ENCODE assay signal across 8 mouse cellular contexts in genomic region chr9:63650905-63651304, GRCm38 (mm10). TPM values are rescaled to one million over a fixed set of nuclear protein-coding genes. Genes with fewer than 3 reads are reported as not detected.
DNase-seq lines count a peak whose midpoint lies in the region; ATAC-seq and TF ChIP-seq lines count a peak whose summit lies in the region.

No protein-coding gene starts in this region.

- peaks cover 57% of the 10 kb centered on the region for H3K4me1 ChIP-seq in hindbrain, embryonic 13.5 days (replicated peaks)
- no peaks in the 10 kb centered on the region for H3K4me1 ChIP-seq in hindbrain, embryonic 11.5 days (replicated peaks; ENCODE audit: control insufficient read depth, insufficient read depth, low read length)
- H3K4me1 ChIP-seq in forebrain, embryonic 14.5 days (ENCODE audit: control insufficient read depth, insufficient read depth, low read length) = peaks cover 8% of the 10 kb centered on the region
- H3K4me1 ChIP-seq in limb, embryonic 10.5 days = no peaks in the 10 kb centered on the region

- TF ChIP-seq CTCF in brain, embryonic 14.5 days (IDR thresholded peaks at IDR 0.05; ENCODE audit: borderline replicate concordance, extremely low read depth, insufficient read depth, insufficient read length) = no peak

- 82% methylated on average over 14 of the region's 14 CpGs for WGBS in hindbrain, embryonic 13.5 days
- WGBS in hindbrain, embryonic 11.5 days = 91% methylated on average over 14 of the region's 14 CpGs
- 78% methylated on average over 14 of the region's 14 CpGs for WGBS in forebrain, embryonic 14.5 days
- WGBS in limb, embryonic 10.5 days = 94% methylated on average over 14 of the region's 14 CpGs

- peak overlapping the region; percentile 69 for H3K27ac ChIP-seq in hindbrain, embryonic 13.5 days
- H3K27ac ChIP-seq in hindbrain, embryonic 11.5 days (ENCODE audit: low read depth, low read length) = no peak overlapping the region
- no peak overlapping the region; the same call in 1 of the 2 replicates for H3K27ac ChIP-seq in forebrain, embryonic 14.5 days (ENCODE audit: low read depth, low read length)
- 0 out of 2 replicates have a peak overlapping the region, but pooled peaks have one; percentile 3 for H3K27ac ChIP-seq in limb, embryonic 10.5 days

- H3K4me2 ChIP-seq in hindbrain, embryonic 13.5 days = no peak overlapping the region
- no peak overlapping the region for H3K4me2 ChIP-seq in hindbrain, embryonic 11.5 days (replicated peaks; ENCODE audit: low read depth, low read length)
- no peak overlapping the region for H3K4me2 ChIP-seq in forebrain, embryonic 14.5 days (ENCODE audit: low read length)

- no peak for ATAC-seq in hindbrain, embryonic 13.5 days (ENCODE audit: low FRiP score)
- no peak for ATAC-seq in hindbrain, embryonic 11.5 days (ENCODE audit: low FRiP score)
- ATAC-seq in forebrain, embryonic 14.5 days = peak; percentile 5; the same call in 1 of the 2 replicates
- ATAC-seq in CD4-positive, CD25-positive, alpha-beta regulatory T cell, adult 4 months = no peak

- H3K4me3 ChIP-seq in hindbrain, embryonic 13.5 days = no peak overlapping the region
- no peak overlapping the region for H3K4me3 ChIP-seq in hindbrain, embryonic 11.5 days (ENCODE audit: low read depth, low read length)
- H3K4me3 ChIP-seq in forebrain, embryonic 14.5 days (ENCODE audit: low read depth, low read length) = no peak overlapping the region
- H3K4me3 ChIP-seq in limb, embryonic 10.5 days = no peak overlapping the region

- H3K27me3 ChIP-seq in hindbrain, embryonic 13.5 days = no peaks in the 10 kb centered on the region
- no peaks in the 10 kb centered on the region for H3K27me3 ChIP-seq in hindbrain, embryonic 11.5 days (ENCODE audit: control insufficient read depth, insufficient read depth, low read length)
- no peaks in the 10 kb centered on the region for H3K27me3 ChIP-seq in forebrain, embryonic 14.5 days (replicated peaks; ENCODE audit: control insufficient read depth, insufficient read depth, low read length)
- no peaks in the 10 kb centered on the region for H3K27me3 ChIP-seq in limb, embryonic 10.5 days (ENCODE audit: low read depth, poor library complexity, severe bottlenecking)

- H3K9ac ChIP-seq in hindbrain, embryonic 13.5 days = no peak overlapping the region
- H3K9ac ChIP-seq in hindbrain, embryonic 11.5 days (ENCODE audit: low read depth, low read length) = no peak overlapping the region
- H3K9ac ChIP-seq in forebrain, embryonic 14.5 days (ENCODE audit: low read length) = no peak overlapping the region

- no peak for DNase-seq in hindbrain, embryonic 11.5 days (ENCODE audit: low spot score)
- peak; percentile 43 for DNase-seq in brain, embryonic 14.5 days (ENCODE audit: low read depth)
- no peak for DNase-seq in forebrain, embryonic 14.5 days (ENCODE audit: low spot score)
- DNase-seq in limb, embryonic 10.5 days (ENCODE audit: low spot score) = no peak
- no peak for DNase-seq in kidney, adult 8-10 months
- no peak for DNase-seq in frontal cortex, postnatal 10 days (ENCODE audit: low spot score in 2 of 2)

- no peak for TF ChIP-seq POLR2A in brain, embryonic 14.5 days (IDR thresholded peaks at IDR 0.05; ENCODE audit: borderline replicate concordance, extremely low read depth, insufficient read depth, insufficient read length, poor library complexity, severe bottlenecking)

- peaks cover 15% of the 10 kb centered on the region for H3K36me3 ChIP-seq in hindbrain, embryonic 13.5 days
- H3K36me3 ChIP-seq in hindbrain, embryonic 11.5 days (ENCODE audit: control insufficient read depth, insufficient read depth, low read length) = 0 out of 2 replicates have a peak, but pooled peaks cover 3% of the 10 kb centered on the region
- H3K36me3 ChIP-seq in forebrain, embryonic 14.5 days (ENCODE audit: control insufficient read depth, insufficient read depth, low read length) = peaks cover 26% of the 10 kb centered on the region; the same call in 1 of the 2 replicates
- H3K36me3 ChIP-seq in limb, embryonic 10.5 days = peaks cover 99% of the 10 kb centered on the region

- no peaks in the 10 kb centered on the region for H3K9me3 ChIP-seq in hindbrain, embryonic 13.5 days
- no peaks in the 10 kb centered on the region for H3K9me3 ChIP-seq in hindbrain, embryonic 11.5 days (ENCODE audit: control insufficient read depth, low read length)
- H3K9me3 ChIP-seq in forebrain, embryonic 14.5 days (replicated peaks; ENCODE audit: control insufficient read depth, low read length) = no peaks in the 10 kb centered on the region
- H3K9me3 ChIP-seq in limb, embryonic 10.5 days (replicated peaks) = no peaks in the 10 kb centered on the region

RNA-seq across cellular contexts. Expression of gene Aagab, which starts 48.4 kb away (rescaled TPM):
- 59.1 and 61.0 TPM in 2 replicates for polyA plus RNA-seq in hindbrain, embryonic 13.5 days (2015; fragmentation: Nextera tagmentation; extraction: Ambion mirVana)
- polyA plus RNA-seq in hindbrain, embryonic 11.5 days (2014; fragmentation: Nextera tagmentation; extraction: Ambion mirVana) = 55.4 and 56.8 TPM in 2 replicates
- polyA plus RNA-seq in brain, embryonic 14.5 days (2012; rRNA removed) = 24.9 and 27.9 TPM in 2 replicates
- 50.1 and 61.6 TPM in 2 replicates for polyA plus RNA-seq in forebrain, embryonic 14.5 days (2014; fragmentation: Nextera tagmentation; extraction: Ambion mirVana)
- polyA plus RNA-seq in limb, embryonic 10.5 days (2016; fragmentation: Nextera tagmentation; extraction: Ambion mirVana) = 36.8 and 45.4 TPM in 2 replicates
- polyA plus RNA-seq in CD4-positive, CD25-positive, alpha-beta regulatory T cell, adult 4 months (2017; shearing (Covaris generic)) = 10 to 100 TPM; 47.6 to 54.6 TPM

RNA-seq across cellular contexts. Expression of gene Iqch, which starts 48.6 kb away (rescaled TPM):
- polyA plus RNA-seq in hindbrain, embryonic 13.5 days (2015; fragmentation: Nextera tagmentation; extraction: Ambion mirVana) = 0.21 and 0.34 TPM in 2 replicates
- 0.32 TPM in 1 of 2 replicates, not detected in the other for polyA plus RNA-seq in hindbrain, embryonic 11.5 days (2014; fragmentation: Nextera tagmentation; extraction: Ambion mirVana)
- polyA plus RNA-seq in brain, embryonic 14.5 days (2012; rRNA removed) = 0.04 and 0.11 TPM in 2 replicates
- polyA plus RNA-seq in forebrain, embryonic 14.5 days (2014; fragmentation: Nextera tagmentation; extraction: Ambion mirVana) = 0.06 and 0.07 TPM in 2 replicates
- 0.16 and 0.18 TPM in 2 replicates for polyA plus RNA-seq in limb, embryonic 10.5 days (2016; fragmentation: Nextera tagmentation; extraction: Ambion mirVana)
- polyA plus RNA-seq in CD4-positive, CD25-positive, alpha-beta regulatory T cell, adult 4 months (2017; shearing (Covaris generic)) = under 1 TPM in 1 of 2 experiments, not detected in 1; 0.17 TPM

Comparison
In these comparisons a context has a peak if more than half of its experiments do, and no peak if none do; other contexts are left out.
1. H3K27ac ChIP-seq: peak in hindbrain, embryonic 13.5 days (single experiment) and limb, embryonic 10.5 days (single experiment); none in hindbrain, embryonic 11.5 days (single experiment) and forebrain, embryonic 14.5 days (single experiment).